Mouse (Mus musculus) adrenal gland, postnatal 14 days (tissue): ENCODE results near the gene Brd4. TPM values are rescaled to one million over a fixed set of nuclear protein-coding genes. Genes with fewer than 3 reads are reported as not detected.
"Not testable (repeated sequence)": the region's sequence is repeated elsewhere in the genome, so short reads cannot be mapped to it uniquely, and the experiment has no call there.

Experiments used
- DNase-seq: peaks from one replicate; pipeline ENCODE4 v3.0.0; 2021; ENCODE audit warnings: mixed read lengths
- total RNA-seq: library from RNA; stranded (reverse); gene quantifications from 2 replicates; pipeline ENCODE4 v1.2.3, GENCODE M21; 2021

The Brd4 gene
- total RNA-seq, 1 experiment from 2014 or later = 118 TPM

DNA sequence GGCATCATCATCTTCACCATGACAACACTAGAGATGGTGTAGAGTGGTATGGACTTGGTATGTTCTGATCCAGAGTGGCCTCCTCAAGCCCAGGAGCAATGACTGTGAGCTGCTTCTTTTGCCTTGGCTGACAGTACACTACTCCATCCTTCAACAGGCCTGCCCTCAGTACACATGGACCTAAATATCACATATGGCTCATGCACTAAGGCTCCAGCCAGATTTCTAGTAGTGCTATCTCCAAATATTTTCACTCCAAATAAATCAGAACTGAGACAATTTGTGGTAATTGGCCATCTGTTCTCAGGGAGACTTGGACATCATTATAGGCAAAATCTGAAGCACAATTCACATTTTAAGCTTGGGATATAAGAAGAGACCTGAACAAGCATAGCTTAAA lies 51.3 kb downstream of the Brd4 start:
- no peak for DNase-seq

DNA sequence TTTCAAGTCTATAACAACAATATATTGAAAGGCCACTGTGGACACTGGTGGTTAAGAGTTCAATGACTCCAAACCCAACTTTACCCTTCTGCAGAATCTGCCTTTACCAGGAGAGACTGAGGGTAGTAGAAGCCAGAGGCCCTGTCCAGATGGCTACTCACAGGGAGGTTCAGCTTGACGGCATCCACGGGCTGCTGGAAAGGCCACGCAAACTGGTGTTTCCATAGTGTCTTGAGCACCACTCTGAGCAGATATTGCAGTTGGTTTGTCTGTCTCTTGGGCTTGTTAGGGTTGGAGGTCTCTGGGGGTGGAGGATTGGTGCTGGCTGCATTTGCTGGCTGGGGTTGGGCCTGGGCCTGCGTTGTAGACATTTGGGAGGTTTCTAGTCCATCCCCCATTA lies 55.3 kb downstream of the Brd4 start:
- DNase-seq = no peak

DNA sequence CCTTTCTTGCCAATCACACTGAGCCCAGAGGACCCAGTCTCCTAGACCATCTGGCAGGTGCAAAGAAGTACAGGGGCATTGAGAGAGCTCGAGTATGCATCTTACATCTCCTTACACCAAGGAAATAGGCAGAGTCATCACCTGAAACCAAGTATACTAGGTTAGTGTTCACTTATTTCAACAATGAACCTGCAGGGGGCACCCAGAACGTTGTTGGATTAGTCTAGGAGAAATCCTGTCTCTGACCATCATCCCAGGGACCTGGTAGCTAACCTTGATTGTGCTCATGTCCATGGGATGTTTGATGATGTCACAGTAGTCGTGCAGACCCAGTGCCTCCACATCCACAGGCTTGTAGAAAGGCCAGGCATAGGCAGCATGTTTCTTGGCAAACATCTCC lies 63.6 kb downstream of the Brd4 start:
- DNase-seq = no peak

DNA sequence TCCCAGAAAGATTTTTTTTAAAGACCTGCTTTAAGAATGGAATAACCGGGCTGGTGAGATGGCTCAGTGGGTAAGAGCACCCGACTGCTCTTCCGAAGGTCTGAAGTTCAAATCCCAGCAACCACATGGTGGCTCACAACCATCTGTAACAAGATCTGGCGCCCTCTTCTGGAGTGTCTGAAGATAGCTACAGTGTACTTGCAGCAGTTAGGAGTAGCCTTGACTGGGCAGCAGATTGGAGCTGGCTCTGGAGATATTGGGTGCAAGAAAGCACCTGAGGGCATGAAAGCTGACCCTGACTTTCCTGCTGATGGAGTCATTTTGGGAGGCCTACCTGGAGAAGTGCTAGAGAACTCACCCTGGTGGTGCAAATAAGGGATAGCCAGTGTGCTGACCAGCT lies 68.9 kb downstream of the Brd4 start:
- DNase-seq = not testable (repeated sequence)

DNA sequence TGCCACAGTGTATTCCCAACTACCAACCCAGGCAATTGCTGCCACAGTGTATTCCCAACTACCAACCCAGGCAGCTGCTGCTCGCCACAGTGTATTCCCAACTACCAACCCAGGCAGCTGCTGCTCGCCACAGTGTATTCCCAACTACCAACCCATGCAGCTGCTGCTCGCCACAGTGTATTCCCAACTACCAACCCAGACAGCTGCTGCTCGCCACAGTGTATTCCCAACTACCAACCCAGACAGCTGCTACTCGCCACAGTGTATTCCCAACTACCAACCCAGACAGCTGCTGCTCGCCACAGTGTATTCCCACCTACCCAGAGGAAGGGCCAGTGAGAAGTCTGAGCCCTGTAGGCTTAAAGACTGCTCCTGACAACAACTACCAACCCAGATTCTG lies 73.0 kb downstream of the Brd4 start:
- not testable (repeated sequence) for DNase-seq

DNA sequence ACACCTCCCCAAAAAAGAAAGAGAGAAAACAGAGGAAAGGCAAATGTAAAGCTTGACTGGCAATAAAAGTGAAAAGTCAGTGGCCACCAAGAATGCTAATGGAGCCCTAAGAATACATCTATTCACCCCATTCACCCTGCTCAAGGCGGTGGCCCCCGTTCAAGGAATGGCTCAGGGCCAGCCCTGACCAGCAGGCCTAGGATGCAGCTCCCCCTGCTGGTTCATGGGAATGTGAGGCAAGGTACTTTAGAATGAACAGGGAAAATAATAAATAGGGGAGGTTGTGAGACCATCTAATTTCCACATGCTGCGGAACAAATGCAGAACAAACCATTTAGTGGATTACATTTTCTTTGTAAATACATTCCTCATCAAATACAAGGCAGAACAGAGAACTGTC lies 74.8 kb downstream of the Brd4 start:
- peak; percentile 80 for DNase-seq

DNA sequence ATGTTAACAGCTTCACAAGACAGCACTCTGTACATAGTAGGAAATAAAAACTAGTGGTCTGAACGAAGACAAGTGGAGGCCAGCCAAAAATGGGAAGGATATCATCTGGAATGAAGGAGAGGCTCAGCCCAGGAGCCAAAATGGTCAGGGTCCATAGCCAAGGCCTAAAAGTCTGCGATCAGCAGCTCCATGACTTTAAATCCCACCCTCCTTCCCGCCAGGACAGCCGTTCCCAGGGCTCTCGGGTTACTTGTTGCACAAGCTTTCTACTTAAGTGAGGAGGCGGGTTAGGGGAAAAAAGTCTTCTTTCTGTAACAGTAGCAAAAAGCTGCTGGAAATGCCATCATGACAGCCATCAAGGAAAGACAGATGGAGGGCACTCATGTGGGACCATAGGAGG lies 75.4 kb downstream of the Brd4 start:
- peak; percentile 32 for DNase-seq

DNA sequence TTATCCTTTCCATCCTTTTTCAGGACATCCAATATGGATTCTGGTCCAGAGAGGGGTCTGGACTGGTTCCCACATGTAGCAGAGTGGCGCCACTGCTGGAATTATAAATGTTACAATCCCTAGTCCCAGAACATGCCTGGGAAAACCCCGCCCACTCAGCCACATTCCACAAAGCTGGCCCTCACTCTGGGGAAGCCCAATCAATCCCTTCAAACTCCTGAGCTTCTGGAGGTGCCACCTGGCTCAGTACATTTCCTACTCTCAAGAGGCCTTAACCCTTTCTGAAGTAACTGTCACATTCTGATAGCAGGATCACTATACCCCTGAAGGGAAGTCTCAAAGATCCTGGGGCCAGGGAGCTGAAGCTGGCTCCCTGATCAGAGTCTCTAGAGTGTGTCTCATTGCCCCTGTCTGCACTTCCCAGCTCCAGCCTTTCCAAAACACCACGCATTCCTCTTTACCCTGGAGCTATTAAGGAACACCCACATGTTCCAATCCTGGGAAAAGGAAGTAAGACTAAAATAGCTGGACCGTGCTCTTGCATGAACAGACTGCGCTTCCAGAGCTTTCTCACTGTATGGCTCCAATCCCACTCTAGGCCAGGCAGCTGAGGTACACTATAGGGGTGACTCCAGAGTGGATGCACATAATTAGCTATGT lies 76.8 kb downstream of the Brd4 start:
- DNase-seq = peak; percentile 22

DNA sequence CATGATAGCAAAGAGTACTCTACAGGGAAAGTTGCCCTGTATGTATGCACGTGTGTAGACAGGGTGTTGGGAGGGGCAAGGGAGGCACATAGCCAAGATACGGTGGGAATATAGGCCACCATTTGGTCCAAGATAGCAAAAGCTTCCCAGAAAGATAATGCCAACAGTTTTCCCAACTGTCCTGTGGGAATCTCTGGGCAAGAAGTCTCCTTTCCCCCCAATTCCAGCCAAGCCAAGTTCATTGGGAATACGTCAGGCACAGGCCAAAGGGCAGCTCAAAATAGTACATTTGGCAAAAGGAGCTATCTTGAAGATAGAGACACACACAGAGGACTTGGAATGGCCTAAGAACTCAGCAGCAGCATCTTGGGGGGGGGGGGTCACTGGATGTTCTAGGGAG lies 79.2 kb downstream of the Brd4 start:
- peak; percentile 27 for DNase-seq

DNA sequence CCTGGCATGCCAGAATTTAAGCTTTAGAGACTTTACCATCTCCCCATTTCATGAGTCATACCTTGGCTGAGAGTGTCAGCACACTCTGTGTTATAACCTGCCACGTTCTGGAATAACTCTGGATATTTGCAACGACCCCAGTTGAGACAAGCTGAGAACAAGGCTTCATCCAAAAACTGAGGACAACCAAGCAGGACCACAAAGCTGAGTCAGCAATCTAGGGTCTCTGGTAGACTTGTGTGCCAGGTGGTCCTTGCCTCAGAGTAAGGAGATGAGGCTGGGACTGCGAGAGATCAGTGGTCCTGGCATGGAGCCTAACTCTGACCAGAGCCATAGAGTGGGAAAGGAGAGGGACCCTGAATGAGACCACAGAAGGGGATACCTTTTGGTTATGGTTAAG lies 81.5 kb downstream of the Brd4 start:
- no peak for DNase-seq

DNA sequence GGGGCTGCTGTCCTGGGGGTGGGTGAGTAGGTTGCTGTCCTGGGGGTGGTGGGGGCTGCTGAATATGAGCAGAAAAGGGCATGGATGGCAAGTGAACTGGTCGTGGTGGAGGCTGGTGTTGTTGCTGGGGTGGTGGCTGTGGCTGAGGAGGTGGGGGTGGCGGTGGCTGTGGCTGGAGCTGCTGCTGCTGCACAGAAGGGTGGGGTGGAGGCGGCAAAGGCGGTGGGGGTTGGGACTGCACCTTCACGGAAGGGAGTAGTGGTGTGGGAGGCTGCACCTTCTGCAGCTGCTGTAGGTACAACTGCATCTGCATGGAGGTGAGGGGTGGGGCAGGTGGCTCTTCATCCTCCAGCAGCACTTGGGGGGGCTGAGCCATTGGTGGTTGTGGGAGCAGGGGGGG lies 83.4 kb downstream of the Brd4 start:
- DNase-seq = peak; percentile 18

DNA sequence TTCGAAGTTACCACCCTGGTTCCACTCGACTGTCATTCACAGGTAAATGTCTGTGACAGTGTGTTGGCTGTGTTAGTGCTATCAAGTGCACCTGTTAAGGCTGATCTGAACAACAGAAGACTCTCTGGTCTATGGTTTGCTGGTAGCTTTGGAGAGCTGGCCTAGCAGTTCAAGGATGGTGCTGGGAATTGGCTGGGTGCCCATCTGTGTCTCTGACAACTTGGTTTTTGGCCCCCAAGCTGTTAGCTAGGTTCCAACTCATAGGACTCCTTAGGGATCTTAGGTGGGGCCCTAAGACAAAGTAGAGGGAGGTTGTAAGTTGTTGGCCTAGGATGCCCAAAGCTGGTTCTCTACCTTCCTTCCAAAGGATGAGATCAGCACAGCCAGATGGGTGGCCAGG lies 84.7 kb downstream of the Brd4 start:
- peak; percentile 50 for DNase-seq

DNA sequence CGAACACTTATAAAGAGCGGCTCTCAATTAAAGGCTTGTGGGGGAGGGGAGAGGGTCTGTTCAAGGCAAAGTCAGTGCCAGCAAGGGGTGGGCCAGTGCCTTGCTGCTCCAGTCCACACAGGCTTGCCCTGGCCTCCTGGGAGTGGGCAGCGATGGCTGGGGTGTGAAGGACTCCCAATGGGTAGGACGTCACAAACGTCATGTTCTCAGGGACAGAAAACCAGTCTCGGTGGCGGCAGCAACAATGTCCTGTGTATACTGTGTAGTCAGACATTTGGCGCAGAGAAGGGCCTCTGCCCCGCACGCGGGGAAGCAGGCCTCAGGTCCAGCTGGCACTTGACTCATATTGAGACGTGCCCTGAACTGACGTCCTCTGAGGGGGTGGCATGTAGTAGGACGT lies 87.4 kb downstream of the Brd4 start:
- DNase-seq = no peak

DNA sequence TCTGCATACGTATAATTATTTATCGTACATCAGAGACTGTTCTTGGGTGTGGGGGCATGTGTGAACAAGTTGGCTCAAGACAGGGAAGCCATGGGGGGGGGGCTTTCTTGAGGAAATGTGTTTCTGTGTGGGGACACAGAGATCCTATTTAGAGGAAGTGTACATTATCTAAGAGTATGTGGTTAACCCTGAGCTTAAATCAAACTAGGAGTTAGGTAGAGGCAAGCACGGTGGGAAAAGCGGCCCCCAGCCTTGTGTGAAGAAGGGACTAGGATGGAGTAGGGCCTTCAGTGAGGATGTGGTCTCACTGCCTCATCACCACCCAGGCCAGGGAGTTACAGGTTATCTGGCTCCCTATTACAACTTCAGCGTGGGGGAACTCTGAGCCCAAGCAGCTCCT lies 88.8 kb downstream of the Brd4 start:
- DNase-seq = no peak

DNA sequence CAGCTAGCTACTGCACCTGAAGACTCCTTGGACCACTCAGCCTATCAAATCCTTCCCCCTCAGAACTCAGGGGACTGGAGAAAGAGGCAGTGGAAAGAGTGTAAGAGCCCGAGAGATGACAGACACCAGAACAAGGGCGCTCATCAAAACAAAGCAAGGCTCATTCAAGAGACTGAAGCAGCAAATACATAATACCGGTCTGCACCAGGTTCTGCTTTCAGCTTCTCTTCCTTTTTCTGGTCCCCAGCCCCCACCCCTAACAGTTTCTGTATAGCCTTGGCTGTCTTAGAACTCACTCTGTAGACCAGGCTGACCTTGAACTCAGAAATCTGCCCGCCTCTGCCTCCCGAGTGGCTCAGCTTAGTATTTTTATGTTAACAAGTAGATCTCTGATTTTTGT lies 91.5 kb downstream of the Brd4 start:
- no peak for DNase-seq

DNA sequence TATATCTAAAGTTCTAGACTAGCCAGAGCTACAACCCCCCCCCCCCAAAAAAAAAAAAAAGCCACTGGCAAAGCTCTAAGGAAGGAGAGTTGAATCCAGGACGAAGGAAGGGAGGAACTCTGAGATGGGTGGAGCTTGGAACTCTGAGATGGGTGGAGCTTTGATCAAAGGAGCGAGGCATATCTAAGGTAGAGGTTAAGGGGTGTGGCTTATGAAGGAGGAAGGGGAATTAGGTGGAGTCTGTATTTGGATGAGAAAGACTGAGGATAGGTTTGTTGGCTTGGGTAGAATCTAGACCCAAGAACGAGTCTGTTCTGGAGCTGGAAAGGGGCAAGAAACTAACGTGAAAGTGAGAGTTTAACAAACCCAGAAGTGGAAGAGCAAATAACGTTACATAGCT lies 94.7 kb downstream of the Brd4 start:
- DNase-seq = peak; percentile 34

DNA sequence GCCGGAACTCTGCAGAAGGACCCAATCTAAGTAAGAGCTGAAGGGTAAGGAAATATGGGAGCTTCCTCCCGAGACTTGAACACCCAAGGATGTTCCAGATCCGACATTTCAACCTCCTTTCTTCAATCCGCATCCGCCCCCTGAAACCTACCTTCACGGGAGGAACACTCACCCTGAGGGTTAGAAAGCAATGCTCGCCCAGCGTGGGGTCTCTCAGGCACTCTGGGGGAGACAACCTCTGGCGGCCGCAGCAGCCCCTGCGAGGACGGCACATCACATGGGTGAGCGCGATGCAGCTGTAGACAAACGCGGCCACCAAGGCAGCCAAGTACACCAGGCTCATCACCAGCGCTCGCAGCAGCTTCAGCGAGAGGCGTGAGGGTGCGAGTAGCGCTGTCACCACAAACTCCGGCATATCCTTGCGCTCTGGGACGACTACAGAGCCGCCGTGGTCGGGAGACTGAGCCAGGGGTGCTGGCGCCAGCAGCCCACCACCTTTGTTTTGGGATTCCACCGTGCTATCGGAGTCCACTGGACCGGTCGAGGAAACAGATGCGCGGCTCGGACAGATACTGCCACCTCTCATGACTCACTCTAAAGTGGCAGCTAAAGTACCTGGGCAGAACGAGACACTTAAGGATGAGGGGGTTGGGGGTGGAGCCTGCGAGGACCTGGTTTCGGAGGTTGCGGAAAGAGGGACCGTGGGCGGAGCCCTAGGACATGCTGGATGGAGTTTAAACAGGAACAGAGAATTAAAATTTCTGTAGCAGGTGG lies 95.5 kb downstream of the Brd4 start, which contains the start of gene Ephx3:
Gene Ephx3, minus strand, starts transcription at position 687 of the 774 bp plus-strand sequence.
- peak; percentile 17 for DNase-seq

DNA sequence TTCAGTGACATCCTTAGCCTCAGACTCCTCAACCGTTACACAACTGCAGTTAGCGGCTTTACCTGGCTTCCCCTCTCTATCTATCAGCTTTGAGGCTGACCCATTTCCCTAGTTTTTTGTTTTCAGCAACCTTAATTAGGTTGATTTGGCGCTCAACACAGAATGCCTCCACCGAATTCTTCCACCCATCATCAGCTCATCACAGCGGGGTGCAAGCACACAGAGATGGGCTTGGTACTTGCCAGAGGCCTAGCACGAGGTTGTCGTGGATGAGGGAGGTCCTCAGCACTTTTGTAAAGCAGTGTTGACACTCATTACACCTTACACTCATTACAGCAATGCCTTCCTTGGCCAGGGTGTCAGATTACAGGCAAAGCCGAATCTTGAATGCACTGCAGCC lies 101.5 kb downstream of the Brd4 start:
- no peak for DNase-seq

DNA sequence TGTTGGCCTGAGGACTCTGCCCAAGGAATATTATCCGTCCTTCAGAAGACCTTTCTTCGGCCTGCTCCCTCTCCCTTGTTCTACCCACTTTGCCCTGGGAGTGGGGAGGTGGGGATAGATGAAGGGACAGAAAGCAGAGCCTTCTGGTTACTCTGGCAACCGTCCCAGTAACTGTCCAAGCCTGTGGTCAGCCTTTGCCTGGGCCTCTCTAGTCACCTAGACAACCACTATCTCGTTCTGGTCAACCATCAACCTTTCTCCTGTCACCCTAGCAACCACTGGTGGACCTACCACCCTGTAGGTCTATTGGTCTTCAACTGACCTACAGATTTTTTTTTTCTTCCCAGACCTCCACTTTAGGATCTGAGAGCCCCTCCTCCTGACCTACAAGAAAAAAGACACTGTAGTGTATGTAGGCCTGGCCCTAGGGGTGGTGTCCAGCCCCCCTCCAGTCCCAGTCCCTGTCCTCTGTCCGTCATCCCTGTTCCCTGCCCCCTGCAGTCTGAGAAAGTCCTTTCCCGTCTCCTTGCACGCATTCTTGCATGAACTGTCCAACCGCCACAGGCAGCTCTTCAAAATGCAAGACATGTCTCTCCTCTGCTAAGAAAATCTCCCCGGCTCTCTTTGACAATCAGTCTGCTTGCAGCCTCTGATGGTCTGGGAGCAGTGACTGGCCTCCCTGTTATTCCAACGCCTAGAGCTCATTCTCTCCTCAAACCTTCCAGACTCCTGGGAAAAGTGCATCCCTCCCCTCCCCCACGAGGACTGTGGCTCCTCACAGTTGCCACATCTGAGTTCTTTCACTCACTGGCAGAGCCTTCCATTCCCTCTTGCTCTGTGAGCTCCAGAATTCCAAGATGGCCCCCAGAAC lies 104.7 kb downstream of the Brd4 start:
- peak; percentile 30 for DNase-seq

DNA sequence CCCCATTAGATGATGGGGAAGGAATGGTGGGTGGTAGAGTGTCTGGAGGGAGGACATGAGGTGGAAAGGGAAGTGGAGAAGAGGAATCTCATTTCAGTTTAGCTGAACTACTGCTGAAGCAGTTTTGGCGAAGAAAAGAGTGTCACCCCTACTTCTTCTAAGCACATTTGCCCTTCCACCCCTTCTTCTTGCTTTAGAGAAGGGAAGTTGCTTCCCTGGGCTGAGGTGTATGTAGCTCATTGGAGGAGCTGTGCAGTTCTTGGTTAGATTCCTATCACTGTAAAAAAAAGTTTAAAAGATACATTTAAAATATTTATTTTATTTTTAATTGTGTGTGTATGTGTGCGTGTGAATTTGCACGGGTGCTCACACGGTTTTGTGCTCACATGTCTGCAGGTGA lies 107.6 kb downstream of the Brd4 start:
- DNase-seq = no peak

DNA sequence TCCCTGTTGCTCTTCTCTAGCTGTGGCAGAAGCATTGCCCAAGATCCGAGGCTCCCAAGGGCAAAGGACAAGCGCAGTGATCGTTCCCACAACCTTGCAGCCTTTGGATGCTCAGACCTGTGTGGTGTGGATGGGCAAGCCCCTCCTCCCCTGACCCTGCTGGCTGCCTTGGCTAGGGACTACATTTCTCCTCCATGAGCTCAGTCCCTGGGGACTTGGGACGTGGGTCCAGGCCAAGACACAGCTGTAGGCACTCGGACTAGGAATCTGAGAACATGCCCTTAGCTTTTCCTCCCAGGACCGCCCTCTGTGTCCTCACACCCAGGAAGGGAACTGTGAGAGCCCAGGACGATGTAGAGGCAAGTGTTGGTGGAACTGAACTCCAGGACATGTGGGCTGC lies 111.4 kb downstream of the Brd4 start:
- DNase-seq = peak; percentile 75

DNA sequence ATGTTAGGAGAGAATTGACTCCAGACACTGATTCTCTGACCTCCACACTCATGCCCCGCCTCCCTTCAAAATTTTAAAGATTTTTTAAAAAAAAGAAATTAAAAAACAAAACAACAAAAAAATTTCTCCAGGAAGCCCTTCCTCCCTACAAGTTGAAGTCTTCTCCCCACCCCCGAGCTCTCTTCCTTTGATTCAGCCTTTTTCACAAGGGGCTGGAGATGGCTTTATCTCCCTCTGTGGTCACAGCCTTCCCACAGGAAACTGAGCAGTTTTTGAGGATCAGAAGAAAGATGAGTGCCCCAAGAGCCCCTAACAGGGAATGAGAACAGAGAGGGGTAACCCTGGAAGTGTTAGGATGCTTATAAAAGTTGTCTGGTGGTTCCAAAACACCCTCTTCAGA lies 112.0 kb downstream of the Brd4 start:
- no peak for DNase-seq
